ENCODE assay signal across 23 mouse cellular contexts in genomic region chr11:52354644-52355043, GRCm38 (mm10). TPM values are rescaled to one million over a fixed set of nuclear protein-coding genes. Genes with fewer than 3 reads are reported as not detected.
DNase-seq lines count a peak whose midpoint lies in the region; ATAC-seq and TF ChIP-seq lines count a peak whose summit lies in the region.
"Had no signal": no experiment of that assay in that cellular context is flagged by ENCODE, and none has a peak within 500 bp of the region (broad histone marks: within the 10 kb centered on the region; RNA-seq: fewer than 3 reads in every experiment).

No protein-coding gene starts in this region.

- TF ChIP-seq CTCF in layer of hippocampus, adult 2 months (conservative IDR thresholded peaks at IDR 0.05): 0 out of 2 replicates have a peak, but pooled peaks have one; percentile 12
- TF ChIP-seq CTCF in lung, postnatal 0 days (IDR thresholded peaks at IDR 0.05): 0 out of 2 replicates have a peak, but pooled peaks have one; percentile 16
- 0 out of 2 replicates have a peak, but pooled peaks have one; percentile 3 for TF ChIP-seq CTCF in brain, embryonic 14.5 days (IDR thresholded peaks at IDR 0.05; ENCODE audit: borderline replicate concordance, extremely low read depth, insufficient read depth, insufficient read length)
- no peak for TF ChIP-seq CTCF in heart, adult 2 months (IDR thresholded peaks at IDR 0.05)

- ATAC-seq in lung, postnatal 0 days: no peak
- ATAC-seq: activated CD4-positive, CD25-positive, alpha-beta regulatory T cell, adult 4 months; CD4-positive, CD25-positive, alpha-beta regulatory T cell, adult 4 months; forebrain, embryonic 15.5 days had no signal

- H3K4me3 ChIP-seq in layer of hippocampus, adult 2 months: no peak overlapping the region
- H3K4me3 ChIP-seq in lung, postnatal 0 days (ENCODE audit: low read depth, low read length): no peak overlapping the region
- no peak overlapping the region for H3K4me3 ChIP-seq in heart, adult 2 months
- H3K4me3 ChIP-seq: embryonic facial prominence, embryonic 12.5 days; forebrain, embryonic 15.5 days; heart, embryonic 15.5 days; hindbrain, embryonic 10.5 days had no signal

- no peaks in the 10 kb centered on the region for H3K9me3 ChIP-seq in lung, postnatal 0 days (ENCODE audit: low read length)
- H3K9me3 ChIP-seq: embryonic facial prominence, embryonic 12.5 days; forebrain, embryonic 15.5 days; heart, embryonic 15.5 days; hindbrain, embryonic 10.5 days had no signal

- no peak overlapping the region for H3K27ac ChIP-seq in layer of hippocampus, adult 2 months
- H3K27ac ChIP-seq in lung, postnatal 0 days (ENCODE audit: low read length): no peak overlapping the region
- H3K27ac ChIP-seq in heart, adult 2 months: no peak overlapping the region
- H3K27ac ChIP-seq: embryonic facial prominence, embryonic 12.5 days; forebrain, embryonic 15.5 days; heart, embryonic 15.5 days; hindbrain, embryonic 10.5 days; hindbrain, embryonic 14.5 days had no signal

- DNase-seq in layer of hippocampus, adult 2 months (ENCODE audit: low spot score in 2 of 2): no peak
- DNase-seq in layer of hippocampus, adult 11-12 months (ENCODE audit: low spot score): no peak
- no peak for DNase-seq in lung, postnatal 0 days (ENCODE audit: low spot score)
- DNase-seq in lung, postnatal 36 days: no peak
- no peak for DNase-seq in brain, embryonic 14.5 days (ENCODE audit: low read depth)
- no peak for DNase-seq in heart, postnatal 4 days
- no peak for DNase-seq in heart, adult 2 months
- DNase-seq: adrenal gland, postnatal 14 days; B cell, adult 2 months; cerebellum, adult 2 months; cerebellum, postnatal 10 days; embryo, embryonic 11 days; gastrocnemius, postnatal 10 days; heart, adult 18-20 months; heart, postnatal 14 days had no signal

- no peak overlapping the region for H3K9ac ChIP-seq in lung, postnatal 0 days (replicated peaks; ENCODE audit: low read depth)
- H3K9ac ChIP-seq in heart, adult 2 months (ENCODE audit: low read depth, low read length): no peak overlapping the region
- H3K9ac ChIP-seq: embryonic facial prominence, embryonic 12.5 days; forebrain, embryonic 15.5 days; heart, embryonic 15.5 days; hindbrain, embryonic 14.5 days had no signal

- no peaks in the 10 kb centered on the region for H3K79me2 ChIP-seq in heart, adult 2 months (replicated peaks; ENCODE audit: control insufficient read depth, insufficient read depth, low read length)

- no peak for TF ChIP-seq POLR2A in brain, embryonic 14.5 days (IDR thresholded peaks at IDR 0.05; ENCODE audit: borderline replicate concordance, extremely low read depth, insufficient read depth, insufficient read length, poor library complexity, severe bottlenecking)
- no peak for TF ChIP-seq POLR2A in heart, adult 2 months (IDR thresholded peaks at IDR 0.05; ENCODE audit: insufficient read depth, low read depth, low read length)

- TF ChIP-seq EP300 in lung, postnatal 0 days (IDR thresholded peaks at IDR 0.05): no peak
- no peak for TF ChIP-seq EP300 in heart, adult 2 months (IDR thresholded peaks at IDR 0.05; ENCODE audit: insufficient read depth, low read depth, low read length)

- H3K4me1 ChIP-seq in lung, postnatal 0 days (ENCODE audit: insufficient read depth, low read depth, low read length): peaks cover 2% of the 10 kb centered on the region; the same call in 1 of the 2 replicates
- peaks cover 4% of the 10 kb centered on the region for H3K4me1 ChIP-seq in heart, adult 2 months (ENCODE audit: control insufficient read depth, insufficient read depth, low read length)

- intact Hi-C loops in heart, adult 2 months (cut with DNase I): no loop called here

- no peaks in the 10 kb centered on the region for H3K36me3 ChIP-seq in lung, postnatal 0 days (ENCODE audit: insufficient read depth, low read length)
- no peaks in the 10 kb centered on the region for H3K36me3 ChIP-seq in heart, adult 2 months (ENCODE audit: control insufficient read depth, insufficient read depth, low read length)
- H3K36me3 ChIP-seq: embryonic facial prominence, embryonic 12.5 days; forebrain, embryonic 15.5 days; heart, embryonic 15.5 days; hindbrain, embryonic 10.5 days had no signal

- H3K27me3 ChIP-seq in lung, postnatal 0 days (replicated peaks; ENCODE audit: insufficient read depth, low read length): no peaks in the 10 kb centered on the region
- no peaks in the 10 kb centered on the region for H3K27me3 ChIP-seq in heart, adult 2 months (ENCODE audit: control insufficient read depth, insufficient read depth, low read length)
- H3K27me3 ChIP-seq: embryonic facial prominence, embryonic 12.5 days; forebrain, embryonic 15.5 days; heart, embryonic 15.5 days had no signal

- 85% methylated on average over 5 of the region's 5 CpGs for WGBS in lung, postnatal 0 days
- WGBS in heart, adult 2 months: 78% methylated on average over 5 of the region's 5 CpGs

- no peak overlapping the region for H3K4me2 ChIP-seq in lung, postnatal 0 days (replicated peaks; ENCODE audit: low read depth, low read length)
- H3K4me2 ChIP-seq: embryonic facial prominence, embryonic 12.5 days; forebrain, embryonic 15.5 days; heart, embryonic 11.5 days; heart, embryonic 15.5 days; hindbrain, embryonic 14.5 days had no signal

RNA-seq across cellular contexts. Expression of gene Vdac1, which starts 6.0 kb away (rescaled TPM):
- total RNA-seq in layer of hippocampus, adult 2 months (2021): 100 to 1,000 TPM; 513 to 524 TPM
- 127 and 140 TPM in 2 replicates for polyA plus RNA-seq in lung, postnatal 0 days (2015; fragmentation: Nextera tagmentation; extraction: Ambion mirVana)
- polyA plus RNA-seq in brain, embryonic 14.5 days (2012; rRNA removed): 154 and 228 TPM in 2 replicates
- 100 to 1,000 TPM; 785 to 812 TPM for total RNA-seq in heart, postnatal 4 days (2021)
- 1,000 to 10,000 TPM in 1 of 2 experiments, 100 to 1,000 TPM in 1; 987 to 1,141 TPM for total RNA-seq in heart, adult 2 months (2021)
- 422 and 713 TPM in 2 replicates for polyA plus RNA-seq in heart, adult 2 months (2012; rRNA removed)

RNA-seq across cellular contexts. Expression of gene 9530068E07Rik, which starts 41.6 kb away (rescaled TPM):
- 10 to 100 TPM; 61.3 to 65.5 TPM for total RNA-seq in layer of hippocampus, adult 2 months (2021)
- 151 and 155 TPM in 2 replicates for polyA plus RNA-seq in lung, postnatal 0 days (2015; fragmentation: Nextera tagmentation; extraction: Ambion mirVana)
- 101 and 115 TPM in 2 replicates for polyA plus RNA-seq in brain, embryonic 14.5 days (2012; rRNA removed)
- total RNA-seq in heart, postnatal 4 days (2021): 100 to 1,000 TPM; 113 to 116 TPM
- total RNA-seq in heart, adult 2 months (2021): 10 to 100 TPM; 71.1 to 73.9 TPM
- polyA plus RNA-seq in heart, adult 2 months (2012; rRNA removed): 96.3 and 140 TPM in 2 replicates
